Mouse (Mus musculus) lung, embryonic 14.5 days (tissue): ENCODE measurements around the gene Tbcc. TPM values are rescaled to one million over a fixed set of nuclear protein-coding genes. Genes with fewer than 3 reads are reported as not detected.
A peak's percentile ranks its signal among the peaks of the same experiment; 100 is the strongest.

Experiments
- ATAC-seq: fragments of 200-750 bp; cut with Nextera tagmentation; 2 replicates; pipeline ENCODE4 v1.8.0; 2017; ENCODE audit warnings: mild to moderate bottlenecking, moderate TSS enrichment, moderate library complexity; ENCODE audit not compliant: insufficient read depth
- DNase-seq: peaks from one replicate; pipeline ENCODE4 v3.0.0-alpha.2; 2015
- H3K27ac ChIP-seq: fragments of 300-500 bp; sonication (generic); 2 replicates; pipeline ENCODE4 v1.5.1; 2014; ENCODE audit warnings: low read depth, mild to moderate bottlenecking, moderate library complexity
- H3K27me3 ChIP-seq: fragments of 300-500 bp; sonication (generic); 2 replicates; pipeline ENCODE4 v1.6.1; 2014; ENCODE audit warnings: low read length, control low read depth; ENCODE audit not compliant: insufficient read depth
- H3K36me3 ChIP-seq: fragments of 300-500 bp; sonication (generic); 2 replicates; pipeline ENCODE4 v1.6.1; 2014; ENCODE audit warnings: control low read depth; ENCODE audit not compliant: insufficient read depth
- H3K4me1 ChIP-seq: fragments of 300-500 bp; sonication (generic); 2 replicates; pipeline ENCODE4 v1.6.1; 2014; ENCODE audit warnings: antibody characterized with exemption, control low read depth; ENCODE audit not compliant: insufficient read depth
- H3K4me2 ChIP-seq: fragments of 300-500 bp; sonication (generic); 2 replicates; pipeline ENCODE4 v1.6.1; 2014; ENCODE audit warnings: mild to moderate bottlenecking
- H3K4me3 ChIP-seq: fragments of 300-500 bp; sonication (generic); 2 replicates; pipeline ENCODE4 v1.5.1; 2014; ENCODE audit warnings: low read depth, low read length
- H3K9ac ChIP-seq: fragments of 300-500 bp; sonication (generic); 2 replicates; pipeline ENCODE4 v1.6.1; 2014
- H3K9me3 ChIP-seq: fragments of 300-500 bp; sonication (generic); 2 replicates; pipeline ENCODE4 v1.6.1; 2016; ENCODE audit warnings: low read depth, low read length, control low read depth
- CTCF ChIP-seq: IDR thresholded peaks from 2 replicates; pipeline ENCODE4 v1.5.1; 2016; ENCODE audit warnings: antibody characterized with exemption, low read depth
- WGBS: fragments of 180-500 bp; shearing (Covaris S2); extraction: QIAGEN DNeasy Blood & Tissue Kit; methylation state at CpG from one replicate; pipeline ENCODE4 v1.1.7; 2014; 5-methylcytosine and 5-hydroxymethylcytosine counted together
- polyA plus RNA-seq: library from polyadenylated mRNA; unstranded; fragments of >200 nt; fragmentation: Nextera tagmentation; extraction: Ambion mirVana; gene quantifications from 2 replicates; pipeline ENCODE4 v1.2.1, GENCODE M21; 2014

The Tbcc gene
- polyA plus RNA-seq, 1 experiment from 2014 or later, result 61.2 TPM

- no peaks in the 10 kb centered on the region for H3K27me3 ChIP-seq
- H3K9ac ChIP-seq, result peak overlapping the region; percentile 71
- peak overlapping the region; percentile 98 for H3K27ac ChIP-seq
- 26% methylated on average over 16 of the region's 16 CpGs for WGBS
- H3K4me3 ChIP-seq, result peak overlapping the region; percentile 93
- no peaks in the 10 kb centered on the region for H3K9me3 ChIP-seq
- peak overlapping the region; percentile 100 for H3K4me2 ChIP-seq
- H3K36me3 ChIP-seq, result peaks cover 8% of the 10 kb centered on the region; the same call in 1 of the 2 replicates
- ATAC-seq (no peak), DNase-seq (peak; percentile 78)
- peaks cover 20% of the 10 kb centered on the region for H3K4me1 ChIP-seq
- peak; percentile 69 for TF ChIP-seq CTCF
Measured at GRCm38 (mm10) chr17:46888511-46889212, 1.8 kb upstream of the Tbcc start.

- Histone ChIP-seq H3K4me3 (peak overlapping the region; percentile 93), H3K36me3 (peaks cover 13% of the 10 kb centered on the region; the same call in 1 of the 2 replicates), H3K9ac (peak overlapping the region; percentile 71), H3K4me1 (peaks cover 17% of the 10 kb centered on the region), H3K27ac (peak overlapping the region; percentile 98), H3K9me3 (no peaks in the 10 kb centered on the region), H3K4me2 (peak overlapping the region; percentile 100), H3K27me3 (no peaks in the 10 kb centered on the region)
- under 1% methylated on average over 44 of the region's 44 CpGs for WGBS
- TF ChIP-seq CTCF, result no peak
- DNase-seq (peak; percentile 85), ATAC-seq (peak; percentile 66)
Measured at GRCm38 (mm10) chr17:46889450-46890084, 917 bp upstream of the Tbcc start.

- TF ChIP-seq CTCF, result 0 out of 2 replicates have a peak, but pooled peaks have one; percentile 24
- H3K27ac ChIP-seq, result peak overlapping the region; percentile 83
- WGBS, result 1% methylated on average over 64 of the region's 64 CpGs
- peak; percentile 39 for DNase-seq
- peaks cover 13% of the 10 kb centered on the region for H3K4me1 ChIP-seq
- H3K4me3 ChIP-seq, result peak overlapping the region; percentile 93
- peak overlapping the region; percentile 87 for H3K9ac ChIP-seq
- no peaks in the 10 kb centered on the region for H3K9me3 ChIP-seq
- peak; percentile 23 for ATAC-seq
- peak overlapping the region; percentile 100 for H3K4me2 ChIP-seq
- peaks cover 13% of the 10 kb centered on the region; the same call in 1 of the 2 replicates for H3K36me3 ChIP-seq
- H3K27me3 ChIP-seq, result no peaks in the 10 kb centered on the region
Measured at GRCm38 (mm10) chr17:46890843-46891594, 535 bp downstream of the Tbcc start.

GRCm38 (mm10) chr17:46895426-46895825, 4.9 kb downstream of the Tbcc start:
- H3K27me3 ChIP-seq, result no peaks in the 10 kb centered on the region
- TF ChIP-seq CTCF, result no peak
- WGBS, result 90% methylated on average over 9 of the region's 9 CpGs
- peaks cover 18% of the 10 kb centered on the region for H3K4me1 ChIP-seq
- H3K4me3 ChIP-seq, result no peak overlapping the region
- no peaks in the 10 kb centered on the region for H3K9me3 ChIP-seq
- no peak overlapping the region for H3K9ac ChIP-seq
- H3K27ac ChIP-seq, result no peak overlapping the region
- no peak for DNase-seq
- H3K36me3 ChIP-seq, result peaks cover 13% of the 10 kb centered on the region; the same call in 1 of the 2 replicates
- ATAC-seq, result no peak
- H3K4me2 ChIP-seq, result no peak overlapping the region

GRCm38 (mm10) chr17:46897221-46897950, 6.9 kb downstream of the Tbcc start:
- H3K4me2 ChIP-seq, result peak overlapping the region; percentile 29; the same call in 1 of the 2 replicates
- H3K36me3 ChIP-seq, result peaks cover 10% of the 10 kb centered on the region; the same call in 1 of the 2 replicates
- ATAC-seq, result peak; percentile 89
- no peaks in the 10 kb centered on the region for H3K27me3 ChIP-seq
- no peaks in the 10 kb centered on the region for H3K9me3 ChIP-seq
- peak; percentile 76 for DNase-seq
- no peak for TF ChIP-seq CTCF
- no peak overlapping the region for H3K4me3 ChIP-seq
- WGBS, result 22% methylated on average over 13 of the region's 13 CpGs
- H3K4me1 ChIP-seq, result peaks cover 11% of the 10 kb centered on the region
- H3K9ac ChIP-seq, result no peak overlapping the region
- peak overlapping the region; percentile 60; the same call in 1 of the 2 replicates for H3K27ac ChIP-seq

GRCm38 (mm10) chr17:46900941-46901340, 10.5 kb downstream of the Tbcc start:
- ATAC-seq (no peak), DNase-seq (no peak)
- no peak overlapping the region for H3K4me2 ChIP-seq
- TF ChIP-seq CTCF, result no peak
- no peak overlapping the region for H3K4me3 ChIP-seq
- H3K4me1 ChIP-seq, result peaks cover 9% of the 10 kb centered on the region; the same call in 1 of the 2 replicates
- no peak overlapping the region for H3K27ac ChIP-seq
- no peak overlapping the region for H3K9ac ChIP-seq
- WGBS, result 49% methylated on average over 2 of the region's 2 CpGs
- no peaks in the 10 kb centered on the region for H3K36me3 ChIP-seq
- H3K9me3 ChIP-seq, result no peaks in the 10 kb centered on the region
- H3K27me3 ChIP-seq, result no peaks in the 10 kb centered on the region
